Mouse (Mus musculus) ES-CJ7 (cell line): ENCODE results near the gene Wasf2.
"Not testable (repeated sequence)": the region's sequence is repeated elsewhere in the genome, so short reads cannot be mapped to it uniquely, and the experiment has no call there.

ENCODE experiments used
- DNase-seq: peaks from one replicate; pipeline ENCODE4 v3.0.0; 2011; ENCODE audit warnings: low read depth, low spot score

The Wasf2 gene

GRCm38 (mm10) chr4:133129931-133130889 lies at the start of gene Wasf2:
TSS of gene Wasf2 (plus strand) at chr4:133130505.
- DNase-seq = peak; percentile 96

GRCm38 (mm10) chr4:133080862-133081261 lies 49.4 kb upstream of the Wasf2 start:
- DNase-seq = no peak

GRCm38 (mm10) chr4:133082216-133082773 lies 48.0 kb upstream of the Wasf2 start:
- no peak for DNase-seq

GRCm38 (mm10) chr4:133083991-133084861 lies 46.1 kb upstream of the Wasf2 start:
- peak; percentile 74 for DNase-seq

GRCm38 (mm10) chr4:133085011-133085782 lies 45.1 kb upstream of the Wasf2 start:
- peak; percentile 45 for DNase-seq

GRCm38 (mm10) chr4:133085783-133086342 lies 44.4 kb upstream of the Wasf2 start:
- DNase-seq = no peak

- DNase-seq = no peak
Measured at GRCm38 (mm10) chr4:133087177-133087714, 43.1 kb upstream of the Wasf2 start.

GRCm38 (mm10) chr4:133087835-133088234 lies 42.5 kb upstream of the Wasf2 start:
- no peak for DNase-seq

GRCm38 (mm10) chr4:133089319-133089718 lies 41.0 kb upstream of the Wasf2 start:
- no peak for DNase-seq

- DNase-seq = no peak
Measured at GRCm38 (mm10) chr4:133089802-133090201, 40.5 kb upstream of the Wasf2 start.

- no peak for DNase-seq
Measured at GRCm38 (mm10) chr4:133090276-133090719, 40.0 kb upstream of the Wasf2 start.

GRCm38 (mm10) chr4:133090720-133091458 lies 39.4 kb upstream of the Wasf2 start:
- no peak for DNase-seq

GRCm38 (mm10) chr4:133091459-133091785 lies 38.9 kb upstream of the Wasf2 start:
- DNase-seq = no peak

- peak; percentile 57 for DNase-seq
Measured at GRCm38 (mm10) chr4:133092453-133092901, 37.8 kb upstream of the Wasf2 start.

- DNase-seq = no peak
Measured at GRCm38 (mm10) chr4:133093056-133093455, 37.2 kb upstream of the Wasf2 start.

- DNase-seq = peak; percentile 57
Measured at GRCm38 (mm10) chr4:133093481-133094033, 36.7 kb upstream of the Wasf2 start.

- peak; percentile 90 for DNase-seq
Measured at GRCm38 (mm10) chr4:133094255-133094654, 36.0 kb upstream of the Wasf2 start.

- peak; percentile 76 for DNase-seq
Measured at GRCm38 (mm10) chr4:133094936-133095733, 35.2 kb upstream of the Wasf2 start.

- not testable (repeated sequence) for DNase-seq
Measured at GRCm38 (mm10) chr4:133095734-133096065, 34.6 kb upstream of the Wasf2 start.
